Mouse (Mus musculus): ENCODE measurements around the gene Atxn1. TPM values are rescaled to one million over a fixed set of nuclear protein-coding genes. Genes with fewer than 3 reads are reported as not detected.

The Atxn1 gene
- total and polyA plus RNA-seq, 3 experiments, result 9.4 to 61.0 (median 25.0) TPM

GRCm38 (mm10) chr13:45936765-45937164 is 28.0 kb downstream of the Atxn1 start:
- no peak for TF ChIP-seq GATA2 (IDR thresholded peaks at IDR 0.05; ENCODE audit: borderline replicate concordance, low read depth, low read length)
- TF ChIP-seq TAL1 (conservative IDR thresholded peaks at IDR 0.05; ENCODE audit: low read depth, low read length), result no peak
- no peak for TF ChIP-seq CTCF (IDR thresholded peaks at IDR 0.05; ENCODE audit: low read depth, low read length)
- TF ChIP-seq GATA1 (IDR thresholded peaks at IDR 0.05; ENCODE audit: borderline replicate concordance, low read length), result no peak
- no peak for TF ChIP-seq POLR2AphosphoS5 (IDR thresholded peaks at IDR 0.05; ENCODE audit: insufficient replicate concordance, low read depth, low read length)

GRCm38 (mm10) chr13:45935798-45936197 is 29.0 kb downstream of the Atxn1 start:
- no peak for ATAC-seq (ENCODE audit: extremely low read depth, insufficient number of reproducible peaks, low FRiP score, poor library complexity, severe bottlenecking)
- TF ChIP-seq TAL1 (conservative IDR thresholded peaks at IDR 0.05; ENCODE audit: low read depth, low read length) (no peak), CTCF (IDR thresholded peaks at IDR 0.05; ENCODE audit: low read depth, low read length) (no peak), GATA2 (IDR thresholded peaks at IDR 0.05; ENCODE audit: borderline replicate concordance, low read depth, low read length) (no peak), GATA1 (IDR thresholded peaks at IDR 0.05; ENCODE audit: borderline replicate concordance, low read length) (no peak), POLR2AphosphoS5 (IDR thresholded peaks at IDR 0.05; ENCODE audit: insufficient replicate concordance, low read depth, low read length) (no peak)
- no peak overlapping the region for H3K4me3 ChIP-seq (ENCODE audit: low read depth, low read length)
- H3K27me3 ChIP-seq (ENCODE audit: insufficient read depth, low read length), result no peaks in the 10 kb centered on the region
- peaks cover 7% of the 10 kb centered on the region for H3K9me3 ChIP-seq (replicated peaks)
- peaks cover 32% of the 10 kb centered on the region for H3K4me1 ChIP-seq (ENCODE audit: insufficient read depth, low read depth, low read length)
- DNase-seq (ENCODE audit: low spot score), result no peak
- H3K36me3 ChIP-seq (replicated peaks), result peaks cover 53% of the 10 kb centered on the region

More at GRCm38 (mm10) chr13:45936765-45937164, 28.0 kb downstream of the Atxn1 start:
- no peak for ATAC-seq (ENCODE audit: extremely low read depth, insufficient number of reproducible peaks, low FRiP score, poor library complexity, severe bottlenecking)
- Histone ChIP-seq H3K36me3 (replicated peaks) (peaks cover 57% of the 10 kb centered on the region), H3K4me3 (ENCODE audit: low read depth, low read length) (no peak overlapping the region), H3K4me1 (ENCODE audit: insufficient read depth, low read depth, low read length) (peaks cover 34% of the 10 kb centered on the region), H3K9me3 (replicated peaks) (peaks cover 2% of the 10 kb centered on the region), H3K27me3 (ENCODE audit: insufficient read depth, low read length) (no peaks in the 10 kb centered on the region)
- no peak for DNase-seq (ENCODE audit: low spot score)

DNA sequence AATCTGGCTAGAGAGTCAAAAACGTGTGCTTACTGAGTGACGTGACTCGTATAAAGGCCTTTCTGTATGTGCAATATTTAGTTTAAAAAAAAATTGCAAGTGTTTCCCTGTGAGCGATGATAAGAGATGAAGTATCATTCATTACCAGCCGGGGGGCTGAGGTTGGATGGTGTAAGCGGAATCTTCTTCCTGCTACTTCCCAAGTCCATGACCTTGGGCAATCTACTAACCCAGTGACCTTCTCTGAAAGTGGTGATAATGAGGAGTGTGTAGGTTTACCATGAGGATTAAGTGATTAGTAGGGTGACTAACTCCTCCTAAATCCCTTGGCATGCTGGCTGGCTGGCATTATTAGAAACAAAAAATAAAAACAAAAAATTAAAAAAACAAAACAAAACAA is 30.0 kb downstream of the Atxn1 start:
- H3K27me3 ChIP-seq (ENCODE audit: insufficient read depth, low read length), result no peaks in the 10 kb centered on the region
- no peak overlapping the region for H3K4me3 ChIP-seq (ENCODE audit: low read depth, low read length)
- peaks cover 49% of the 10 kb centered on the region for H3K36me3 ChIP-seq (replicated peaks)
- TF ChIP-seq POLR2AphosphoS5 (IDR thresholded peaks at IDR 0.05; ENCODE audit: insufficient replicate concordance, low read depth, low read length) (no peak), GATA2 (IDR thresholded peaks at IDR 0.05; ENCODE audit: borderline replicate concordance, low read depth, low read length) (no peak), CTCF (IDR thresholded peaks at IDR 0.05; ENCODE audit: low read depth, low read length) (no peak), TAL1 (conservative IDR thresholded peaks at IDR 0.05; ENCODE audit: low read depth, low read length) (no peak), GATA1 (IDR thresholded peaks at IDR 0.05; ENCODE audit: borderline replicate concordance, low read length) (no peak)
- H3K4me1 ChIP-seq (ENCODE audit: insufficient read depth, low read depth, low read length), result peaks cover 38% of the 10 kb centered on the region
- ATAC-seq (ENCODE audit: extremely low read depth, insufficient number of reproducible peaks, low FRiP score, poor library complexity, severe bottlenecking), result no peak
- DNase-seq (ENCODE audit: low spot score), result no peak
- H3K9me3 ChIP-seq (replicated peaks), result peaks cover 7% of the 10 kb centered on the region

DNA sequence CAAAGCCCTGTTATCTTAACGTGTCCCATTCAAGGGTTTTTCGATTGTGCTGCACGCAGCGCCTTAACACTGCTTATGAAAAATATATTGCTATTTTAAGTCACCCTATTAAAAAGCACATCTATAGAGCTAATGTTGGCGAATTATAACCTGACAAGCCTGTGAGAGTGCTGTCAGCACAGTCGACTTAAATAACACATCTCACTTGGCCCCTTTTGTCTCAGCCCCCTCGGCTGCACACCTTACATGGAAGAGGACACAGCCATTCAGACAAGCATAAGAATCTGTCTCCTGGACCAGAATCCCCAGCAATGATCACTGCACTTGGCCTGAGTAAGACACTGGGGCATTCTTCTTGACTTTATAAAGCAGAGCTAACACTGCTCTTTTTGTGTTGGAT is 30.7 kb downstream of the Atxn1 start:
- peaks cover 7% of the 10 kb centered on the region for H3K9me3 ChIP-seq (replicated peaks)
- TF ChIP-seq GATA1 (IDR thresholded peaks at IDR 0.05; ENCODE audit: borderline replicate concordance, low read length), result no peak
- no peak for TF ChIP-seq CTCF (IDR thresholded peaks at IDR 0.05; ENCODE audit: low read depth, low read length)
- no peak for TF ChIP-seq TAL1 (conservative IDR thresholded peaks at IDR 0.05; ENCODE audit: low read depth, low read length)
- TF ChIP-seq POLR2AphosphoS5 (IDR thresholded peaks at IDR 0.05; ENCODE audit: insufficient replicate concordance, low read depth, low read length), result no peak
- TF ChIP-seq GATA2 (IDR thresholded peaks at IDR 0.05; ENCODE audit: borderline replicate concordance, low read depth, low read length), result no peak
- no peak for DNase-seq (ENCODE audit: low spot score)
- no peak for ATAC-seq (ENCODE audit: extremely low read depth, insufficient number of reproducible peaks, low FRiP score, poor library complexity, severe bottlenecking)
- H3K36me3 ChIP-seq (replicated peaks), result peaks cover 50% of the 10 kb centered on the region
- no peaks in the 10 kb centered on the region for H3K27me3 ChIP-seq (ENCODE audit: insufficient read depth, low read length)
- peaks cover 44% of the 10 kb centered on the region for H3K4me1 ChIP-seq (ENCODE audit: insufficient read depth, low read depth, low read length)
- H3K4me3 ChIP-seq (ENCODE audit: low read depth, low read length), result no peak overlapping the region

DNA sequence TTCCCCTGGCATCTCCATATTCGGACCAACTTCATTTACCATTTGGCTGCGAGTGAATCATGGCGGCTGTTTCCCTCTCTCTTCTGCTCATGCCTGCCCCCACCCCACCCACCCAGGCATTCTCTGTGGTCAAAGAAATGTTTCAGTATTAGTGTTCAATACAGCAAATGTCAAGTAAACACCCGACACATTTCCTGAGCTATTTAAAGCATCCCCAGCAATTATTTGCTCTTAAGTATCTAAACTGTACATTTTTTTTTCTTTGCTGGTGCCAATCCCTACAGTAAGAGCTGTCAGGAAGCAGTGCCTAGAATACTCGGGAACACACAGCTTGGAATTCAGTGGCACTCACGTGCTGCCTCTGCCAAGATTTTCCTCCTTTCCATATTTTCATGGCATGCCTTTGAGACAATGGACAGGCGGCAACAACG is 32.3 kb downstream of the Atxn1 start:
- H3K4me3 ChIP-seq (ENCODE audit: low read depth, low read length), result no peak overlapping the region
- H3K4me1 ChIP-seq (ENCODE audit: insufficient read depth, low read depth, low read length), result peaks cover 41% of the 10 kb centered on the region
- no peak for ATAC-seq (ENCODE audit: extremely low read depth, insufficient number of reproducible peaks, low FRiP score, poor library complexity, severe bottlenecking)
- DNase-seq (ENCODE audit: low spot score), result no peak
- H3K27me3 ChIP-seq (ENCODE audit: insufficient read depth, low read length), result no peaks in the 10 kb centered on the region
- no peak for TF ChIP-seq CTCF (IDR thresholded peaks at IDR 0.05; ENCODE audit: low read depth, low read length)
- no peak for TF ChIP-seq GATA1 (IDR thresholded peaks at IDR 0.05; ENCODE audit: borderline replicate concordance, low read length)
- TF ChIP-seq GATA2 (IDR thresholded peaks at IDR 0.05; ENCODE audit: borderline replicate concordance, low read depth, low read length), result no peak
- TF ChIP-seq TAL1 (conservative IDR thresholded peaks at IDR 0.05; ENCODE audit: low read depth, low read length), result no peak
- TF ChIP-seq POLR2AphosphoS5 (IDR thresholded peaks at IDR 0.05; ENCODE audit: insufficient replicate concordance, low read depth, low read length), result no peak
- peaks cover 51% of the 10 kb centered on the region for H3K36me3 ChIP-seq (replicated peaks)
- H3K9me3 ChIP-seq (replicated peaks), result peaks cover 7% of the 10 kb centered on the region

DNA sequence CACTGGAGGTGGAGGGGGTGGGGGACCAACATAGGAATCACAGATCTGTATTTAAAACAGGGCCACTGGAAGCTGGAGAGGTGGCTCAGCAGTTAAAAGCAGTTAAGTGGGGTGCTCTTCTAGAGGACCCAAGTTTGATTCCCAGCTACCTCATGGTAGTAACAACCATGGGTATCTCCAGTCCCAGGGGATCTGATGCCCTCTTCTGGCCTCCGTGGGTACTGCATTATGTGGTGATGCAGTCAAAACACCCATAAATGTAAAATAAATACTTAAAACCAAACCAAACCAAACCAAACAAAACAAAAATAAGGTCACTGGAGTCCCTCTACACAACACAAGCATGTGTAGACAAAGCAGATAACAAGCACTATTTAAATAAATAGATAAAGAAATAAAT is 32.9 kb downstream of the Atxn1 start:
- no peak for TF ChIP-seq POLR2AphosphoS5 (IDR thresholded peaks at IDR 0.05; ENCODE audit: insufficient replicate concordance, low read depth, low read length)
- TF ChIP-seq CTCF (IDR thresholded peaks at IDR 0.05; ENCODE audit: low read depth, low read length), result 0 out of 2 replicates have a peak, but pooled peaks have one; percentile 14
- no peak for TF ChIP-seq GATA1 (IDR thresholded peaks at IDR 0.05; ENCODE audit: borderline replicate concordance, low read length)
- TF ChIP-seq TAL1 (conservative IDR thresholded peaks at IDR 0.05; ENCODE audit: low read depth, low read length), result no peak
- TF ChIP-seq GATA2 (IDR thresholded peaks at IDR 0.05; ENCODE audit: borderline replicate concordance, low read depth, low read length), result no peak
- DNase-seq (ENCODE audit: low spot score), result no peak
- peaks cover 49% of the 10 kb centered on the region for H3K36me3 ChIP-seq (replicated peaks)
- H3K4me1 ChIP-seq (ENCODE audit: insufficient read depth, low read depth, low read length), result peaks cover 42% of the 10 kb centered on the region
- H3K9me3 ChIP-seq (replicated peaks), result peaks cover 7% of the 10 kb centered on the region
- no peaks in the 10 kb centered on the region for H3K27me3 ChIP-seq (ENCODE audit: insufficient read depth, low read length)
- no peak overlapping the region for H3K4me3 ChIP-seq (ENCODE audit: low read depth, low read length)
- ATAC-seq (ENCODE audit: extremely low read depth, insufficient number of reproducible peaks, low FRiP score, poor library complexity, severe bottlenecking), result no peak
